Mouse (Mus musculus): ENCODE measurements around the gene Mslnl. TPM values are rescaled to one million over a fixed set of nuclear protein-coding genes. Genes with fewer than 3 reads are reported as not detected.

The Mslnl gene
- polyA plus RNA-seq, 1 experiment from 2014 or later = not detected

DNA sequence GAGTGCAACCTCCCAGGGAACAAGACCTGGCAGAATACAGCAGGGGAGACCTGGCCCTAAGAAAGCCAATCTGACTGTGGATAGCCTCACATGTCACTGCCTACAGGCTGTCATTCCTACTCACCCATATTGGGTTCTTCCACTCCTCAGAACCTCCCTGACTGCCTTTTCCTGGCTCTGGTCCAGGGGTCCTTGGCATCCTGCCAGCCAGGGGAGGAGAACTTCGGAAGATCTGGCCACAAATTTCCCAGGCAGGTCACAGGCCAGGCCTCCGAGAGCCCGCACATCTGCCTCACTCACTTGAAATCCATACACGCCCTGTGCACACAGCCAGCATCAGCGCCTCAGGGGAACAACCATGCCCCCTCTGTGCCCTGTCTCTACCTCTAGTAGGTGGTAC is 15.6 kb downstream of the Mslnl start:
- no peaks in the 10 kb centered on the region for H3K36me3 ChIP-seq (ENCODE audit: control insufficient read depth, insufficient read depth, low read length)
- no peak overlapping the region for H3K27ac ChIP-seq (ENCODE audit: low read depth, low read length)
- H3K9me3 ChIP-seq (ENCODE audit: control insufficient read depth, low read length) = no peaks in the 10 kb centered on the region
- no peak overlapping the region for H3K9ac ChIP-seq (ENCODE audit: low read length)
- DNase-seq (ENCODE audit: low spot score) = no peak
- ATAC-seq (replicated peaks; ENCODE audit: low FRiP score) = no peak
- no peak overlapping the region for H3K4me2 ChIP-seq (ENCODE audit: low read depth, low read length, severe bottlenecking)
- no peak overlapping the region for H3K4me3 ChIP-seq (ENCODE audit: low read depth, low read length)
- no peaks in the 10 kb centered on the region for H3K4me1 ChIP-seq (replicated peaks; ENCODE audit: control insufficient read depth, insufficient read depth, low read length)
- no peaks in the 10 kb centered on the region for H3K27me3 ChIP-seq (ENCODE audit: control insufficient read depth, insufficient read depth, low read length)
- 71% methylated on average over 5 of the region's 5 CpGs for WGBS

DNA sequence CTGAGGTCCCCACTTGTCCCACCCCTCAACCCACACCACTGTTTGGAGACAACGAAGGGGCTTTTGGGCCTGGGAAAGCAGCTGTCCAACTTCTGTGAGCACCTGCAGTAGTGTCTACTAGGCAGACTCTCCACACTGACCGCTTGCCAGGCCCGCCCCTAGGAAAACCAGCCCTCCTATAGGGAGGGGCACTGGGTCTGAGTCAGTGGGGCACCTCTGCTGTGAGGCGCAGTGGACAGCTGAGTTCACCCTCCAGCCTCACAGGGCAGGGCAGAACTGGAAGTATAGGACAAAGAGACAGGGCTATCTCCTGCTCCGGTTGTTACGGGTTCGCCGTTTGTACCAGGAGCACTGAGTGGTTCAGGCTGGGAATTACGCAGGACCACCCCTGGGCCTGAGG is 18.4 kb downstream of the Mslnl start, which contains the start of gene Msln:
Gene Msln (minus strand): TSS at position 138 of the 400 bp plus-strand sequence.
- H3K9ac ChIP-seq (ENCODE audit: low read length) = no peak within 1 kb of the TSS
- H3K27ac ChIP-seq (ENCODE audit: low read depth, low read length) = no peak within 1 kb of the TSS
- whole genome bisulfite sequencing = 88% methylated on average over 9 of the region's 9 CpGs
- no peak within 1 kb of the TSS for H3K4me2 ChIP-seq (ENCODE audit: low read depth, low read length, severe bottlenecking)
- H3K4me1 ChIP-seq (replicated peaks; ENCODE audit: control insufficient read depth, insufficient read depth, low read length) = no peaks in the 10 kb centered on the region
- no peaks in the 10 kb centered on the region for H3K36me3 ChIP-seq (ENCODE audit: control insufficient read depth, insufficient read depth, low read length)
- H3K4me3 ChIP-seq (ENCODE audit: low read depth, low read length) = no peak within 1 kb of the TSS
- DNase-seq (ENCODE audit: low spot score) = no peak
- ATAC-seq (replicated peaks; ENCODE audit: low FRiP score) = no peak
- no peaks in the 10 kb centered on the region for H3K9me3 ChIP-seq (ENCODE audit: control insufficient read depth, low read length)
- H3K27me3 ChIP-seq (ENCODE audit: control insufficient read depth, insufficient read depth, low read length) = no peaks in the 10 kb centered on the region

DNA sequence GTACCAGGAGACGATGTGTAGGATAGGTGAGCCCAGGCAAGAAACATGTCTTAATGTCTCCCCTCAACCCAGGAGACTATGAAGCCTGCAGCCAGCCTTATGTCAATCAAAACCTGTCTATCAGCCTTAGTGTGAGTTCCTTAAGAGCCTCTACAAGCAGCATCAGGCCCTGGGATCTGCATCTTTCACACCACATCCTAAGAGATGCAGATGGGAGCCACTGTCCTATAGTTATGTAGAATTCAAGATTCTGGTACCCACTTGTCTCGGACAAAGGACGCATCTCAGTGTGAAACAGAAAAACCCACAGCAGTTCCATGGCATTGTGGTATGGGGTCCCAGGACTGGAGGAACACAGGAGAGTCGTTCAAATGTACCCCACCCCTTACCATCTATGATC is 19.2 kb downstream of the Mslnl start:
- ATAC-seq (replicated peaks; ENCODE audit: low FRiP score) = no peak
- DNase-seq (ENCODE audit: low spot score) = no peak
- Histone ChIP-seq H3K36me3 (ENCODE audit: control insufficient read depth, insufficient read depth, low read length) (no peaks in the 10 kb centered on the region), H3K4me1 (replicated peaks; ENCODE audit: control insufficient read depth, insufficient read depth, low read length) (no peaks in the 10 kb centered on the region), H3K4me2 (ENCODE audit: low read depth, low read length, severe bottlenecking) (no peak overlapping the region), H3K9ac (ENCODE audit: low read length) (no peak overlapping the region), H3K27me3 (ENCODE audit: control insufficient read depth, insufficient read depth, low read length) (no peaks in the 10 kb centered on the region), H3K9me3 (ENCODE audit: control insufficient read depth, low read length) (no peaks in the 10 kb centered on the region), H3K27ac (ENCODE audit: low read depth, low read length) (no peak overlapping the region), H3K4me3 (ENCODE audit: low read depth, low read length) (no peak overlapping the region)
- 71% methylated on average over 4 of the region's 4 CpGs for WGBS

DNA sequence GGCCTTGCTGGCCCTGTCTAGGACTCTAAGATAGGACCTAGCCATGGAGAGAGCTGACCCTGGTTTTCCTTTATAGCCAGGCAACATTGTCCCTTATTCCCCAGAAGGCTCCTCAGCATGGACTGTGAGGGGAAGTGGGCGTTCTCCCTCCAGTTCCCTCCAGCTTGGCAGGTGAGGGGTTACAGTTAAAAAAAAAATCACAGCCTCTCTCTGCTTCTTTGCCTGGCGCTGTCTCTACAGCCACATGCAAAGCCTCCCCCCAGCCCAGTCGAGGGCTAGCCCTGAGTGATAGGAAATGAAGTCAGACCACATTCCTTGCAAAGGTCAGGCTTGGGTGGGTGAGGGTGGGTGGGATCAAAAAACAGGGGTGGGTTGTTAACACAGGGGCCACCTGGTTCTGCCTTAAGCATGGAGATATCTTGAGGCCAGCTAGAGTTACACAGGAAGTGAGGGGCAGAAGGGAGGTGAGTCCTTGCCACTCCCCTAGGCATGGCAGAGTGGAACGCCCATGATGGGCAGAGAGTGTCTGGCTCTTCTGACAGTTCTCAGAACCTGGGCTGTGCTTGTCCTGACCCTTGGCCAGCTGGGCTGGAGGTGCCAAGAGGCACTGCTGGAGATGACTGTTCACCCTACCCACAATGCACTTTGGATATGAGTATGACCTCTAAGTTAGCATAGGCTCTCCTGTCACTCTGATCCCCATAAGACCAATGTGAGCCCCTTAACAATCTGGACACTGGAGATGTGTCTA is 20.0 kb downstream of the Mslnl start:
- Histone ChIP-seq H3K4me1 (replicated peaks; ENCODE audit: control insufficient read depth, insufficient read depth, low read length) (no peaks in the 10 kb centered on the region), H3K9ac (ENCODE audit: low read length) (no peak overlapping the region), H3K27ac (ENCODE audit: low read depth, low read length) (no peak overlapping the region), H3K36me3 (ENCODE audit: control insufficient read depth, insufficient read depth, low read length) (no peaks in the 10 kb centered on the region), H3K4me2 (ENCODE audit: low read depth, low read length, severe bottlenecking) (no peak overlapping the region), H3K9me3 (ENCODE audit: control insufficient read depth, low read length) (no peaks in the 10 kb centered on the region), H3K27me3 (ENCODE audit: control insufficient read depth, insufficient read depth, low read length) (no peaks in the 10 kb centered on the region), H3K4me3 (ENCODE audit: low read depth, low read length) (no peak overlapping the region)
- DNase-seq (ENCODE audit: low spot score) (no peak), ATAC-seq (replicated peaks; ENCODE audit: low FRiP score) (no peak)
- 66% methylated on average over 4 of the region's 4 CpGs for WGBS

DNA sequence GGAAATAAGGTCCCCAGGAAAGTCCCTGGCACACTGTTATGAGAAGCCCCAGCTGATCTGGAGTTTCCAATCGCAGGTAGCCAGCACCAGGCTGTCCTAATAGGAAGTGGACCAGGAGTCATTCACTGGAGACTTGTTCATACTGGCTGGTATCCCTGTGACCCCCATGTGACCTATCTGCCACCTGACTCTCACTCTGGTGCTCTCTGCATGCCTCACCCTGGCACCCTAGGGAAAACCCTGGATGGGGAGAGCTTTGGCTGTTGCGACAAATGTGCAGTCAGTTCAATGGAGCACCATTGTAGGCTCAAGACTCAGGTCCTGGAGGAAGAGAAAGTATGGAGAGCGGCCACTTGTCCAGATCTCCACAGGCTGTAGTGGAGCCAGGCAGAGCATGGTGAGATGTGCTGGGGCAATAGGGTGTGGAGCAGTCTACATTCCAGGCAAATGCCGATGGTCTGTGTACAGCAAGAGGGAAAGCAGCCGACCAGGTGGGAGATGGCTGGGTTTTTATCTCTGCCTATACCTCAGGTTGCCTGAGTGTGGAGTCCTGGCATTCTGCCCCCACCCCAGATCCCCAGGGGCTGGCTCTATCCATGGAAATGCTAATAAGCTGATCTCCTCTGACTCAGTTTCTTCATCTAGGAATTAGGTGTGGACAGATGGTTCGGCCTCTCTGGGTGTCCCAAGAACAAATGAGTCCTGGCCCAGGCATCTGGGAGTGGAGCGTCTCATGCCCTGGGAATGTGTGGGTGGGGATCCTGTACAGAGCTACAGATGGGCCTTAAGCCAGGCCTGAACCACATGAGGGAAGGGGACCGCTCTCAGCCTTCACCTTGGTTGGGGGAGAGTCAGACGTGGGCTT is 20.8 kb downstream of the Mslnl start:
- no peaks in the 10 kb centered on the region for H3K36me3 ChIP-seq (ENCODE audit: control insufficient read depth, insufficient read depth, low read length)
- H3K4me2 ChIP-seq (ENCODE audit: low read depth, low read length, severe bottlenecking) = no peak overlapping the region
- no peak overlapping the region for H3K9ac ChIP-seq (ENCODE audit: low read length)
- no peak overlapping the region for H3K27ac ChIP-seq (ENCODE audit: low read depth, low read length)
- no peaks in the 10 kb centered on the region for H3K4me1 ChIP-seq (replicated peaks; ENCODE audit: control insufficient read depth, insufficient read depth, low read length)
- no peak overlapping the region for H3K4me3 ChIP-seq (ENCODE audit: low read depth, low read length)
- DNase-seq (ENCODE audit: low spot score) = no peak
- no peak for ATAC-seq (replicated peaks; ENCODE audit: low FRiP score)
- H3K27me3 ChIP-seq (ENCODE audit: control insufficient read depth, insufficient read depth, low read length) = no peaks in the 10 kb centered on the region
- 84% methylated on average over 9 of the region's 9 CpGs for WGBS
- no peaks in the 10 kb centered on the region for H3K9me3 ChIP-seq (ENCODE audit: control insufficient read depth, low read length)

DNA sequence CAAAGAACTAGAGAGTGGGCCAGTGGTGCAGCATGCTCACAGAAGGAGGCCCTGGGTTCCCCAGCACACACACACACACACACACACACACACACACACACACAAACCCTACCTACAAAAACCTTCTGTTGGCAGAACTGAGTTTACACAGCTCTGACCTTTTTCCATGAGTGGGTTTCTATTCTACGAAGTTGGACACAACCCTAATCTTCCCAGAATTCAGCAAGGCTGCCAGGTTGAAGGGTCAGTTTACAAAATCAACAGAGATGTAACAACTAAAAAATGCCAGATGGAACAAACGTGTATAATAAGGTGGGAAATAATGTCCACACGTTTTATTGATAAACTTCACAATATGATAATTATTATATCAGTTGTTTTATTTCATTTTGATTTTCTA is 21.8 kb downstream of the Mslnl start:
- H3K4me1 ChIP-seq (replicated peaks; ENCODE audit: control insufficient read depth, insufficient read depth, low read length) = no peaks in the 10 kb centered on the region
- no peaks in the 10 kb centered on the region for H3K9me3 ChIP-seq (ENCODE audit: control insufficient read depth, low read length)
- ATAC-seq (replicated peaks; ENCODE audit: low FRiP score) = no peak
- H3K4me3 ChIP-seq (ENCODE audit: low read depth, low read length) = no peak overlapping the region
- no peak overlapping the region for H3K27ac ChIP-seq (ENCODE audit: low read depth, low read length)
- H3K36me3 ChIP-seq (ENCODE audit: control insufficient read depth, insufficient read depth, low read length) = no peaks in the 10 kb centered on the region
- no peaks in the 10 kb centered on the region for H3K27me3 ChIP-seq (ENCODE audit: control insufficient read depth, insufficient read depth, low read length)
- no peak for DNase-seq (ENCODE audit: low spot score)
- no peak overlapping the region for H3K9ac ChIP-seq (ENCODE audit: low read length)
- 75% methylated on average over 3 of the region's 3 CpGs for WGBS
- H3K4me2 ChIP-seq (ENCODE audit: low read depth, low read length, severe bottlenecking) = no peak overlapping the region

DNA sequence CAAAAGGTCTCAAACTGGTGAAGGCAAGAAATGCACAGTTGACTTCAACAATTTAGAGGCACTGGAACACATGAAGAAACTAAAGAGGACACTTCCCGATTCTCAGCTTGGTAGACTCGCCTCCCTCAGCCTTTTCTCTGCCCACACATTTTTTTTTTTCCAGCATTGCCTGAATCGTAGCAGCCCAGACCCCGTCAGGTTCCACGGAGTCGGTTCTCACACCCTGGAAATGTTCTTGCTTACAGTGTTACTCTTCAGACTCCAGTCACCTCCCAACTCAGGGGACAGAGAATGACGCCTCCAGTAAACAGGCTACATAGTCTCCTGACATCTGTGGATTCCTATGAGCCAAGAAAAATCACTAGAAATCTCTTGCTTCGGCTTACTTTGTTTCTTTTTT is 24.3 kb downstream of the Mslnl start:
- H3K27ac ChIP-seq (ENCODE audit: low read depth, low read length) = no peak overlapping the region
- ATAC-seq (replicated peaks; ENCODE audit: low FRiP score) = no peak
- WGBS = 79% methylated on average over 8 of the region's 8 CpGs

DNA sequence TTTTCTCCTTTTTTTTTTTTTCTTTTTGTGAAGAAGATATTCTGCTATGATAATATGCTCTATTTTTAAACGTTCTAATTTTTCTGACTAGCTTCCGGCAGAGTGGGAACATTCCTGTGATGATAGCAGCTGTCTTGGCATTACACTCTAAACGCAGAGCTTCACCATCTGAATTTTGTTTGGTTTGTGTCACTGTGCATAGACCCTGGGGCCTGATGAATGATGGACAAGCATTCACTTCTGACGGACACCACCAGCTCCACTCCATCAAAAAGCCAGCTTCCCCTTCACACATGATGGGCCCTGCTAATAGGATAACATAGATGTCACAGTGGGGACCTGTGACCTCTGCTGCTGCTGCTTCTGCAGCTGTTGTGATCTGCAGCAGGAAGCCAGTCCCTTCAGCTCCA is 25.7 kb downstream of the Mslnl start:
- Histone ChIP-seq H3K9ac (ENCODE audit: low read length) (no peak overlapping the region), H3K27ac (ENCODE audit: low read depth, low read length) (no peak overlapping the region), H3K4me2 (ENCODE audit: low read depth, low read length, severe bottlenecking) (no peak overlapping the region), H3K27me3 (ENCODE audit: control insufficient read depth, insufficient read depth, low read length) (no peaks in the 10 kb centered on the region), H3K9me3 (ENCODE audit: control insufficient read depth, low read length) (no peaks in the 10 kb centered on the region), H3K4me3 (ENCODE audit: low read depth, low read length) (no peak overlapping the region), H3K36me3 (ENCODE audit: control insufficient read depth, insufficient read depth, low read length) (no peaks in the 10 kb centered on the region), H3K4me1 (replicated peaks; ENCODE audit: control insufficient read depth, insufficient read depth, low read length) (0 out of 2 replicates have a peak, but pooled peaks cover 2% of the 10 kb centered on the region)
- ATAC-seq (replicated peaks; ENCODE audit: low FRiP score) = no peak
- no peak for DNase-seq (ENCODE audit: low spot score)
- 66% methylated on average over 4 of the region's 4 CpGs for WGBS

More for the DNA sequence above, 24.3 kb downstream of the Mslnl start:
- Histone ChIP-seq H3K4me1 (replicated peaks; ENCODE audit: control insufficient read depth, insufficient read depth, low read length) (no peaks in the 10 kb centered on the region), H3K27me3 (ENCODE audit: control insufficient read depth, insufficient read depth, low read length) (no peaks in the 10 kb centered on the region), H3K4me3 (ENCODE audit: low read depth, low read length) (no peak overlapping the region), H3K9ac (ENCODE audit: low read length) (no peak overlapping the region), H3K36me3 (ENCODE audit: control insufficient read depth, insufficient read depth, low read length) (no peaks in the 10 kb centered on the region), H3K9me3 (ENCODE audit: control insufficient read depth, low read length) (no peaks in the 10 kb centered on the region), H3K4me2 (ENCODE audit: low read depth, low read length, severe bottlenecking) (no peak overlapping the region)
- DNase-seq (ENCODE audit: low spot score) = no peak

Measured in forebrain, embryonic 11.5 days (tissue).